Mouse (Mus musculus) testis, postnatal 14 days (tissue): ENCODE data around the gene Fam169a.
A peak's percentile ranks its signal among the peaks of the same experiment; 100 is the strongest.
"Not testable (repeated sequence)": the region's sequence is repeated elsewhere in the genome, so short reads cannot be mapped to it uniquely, and the experiment has no call there.

ENCODE experiments used
- DNase-seq: peaks from one replicate; pipeline ENCODE4 v3.0.0; 2021; ENCODE audit warnings: low spot score

The Fam169a gene

DNA sequence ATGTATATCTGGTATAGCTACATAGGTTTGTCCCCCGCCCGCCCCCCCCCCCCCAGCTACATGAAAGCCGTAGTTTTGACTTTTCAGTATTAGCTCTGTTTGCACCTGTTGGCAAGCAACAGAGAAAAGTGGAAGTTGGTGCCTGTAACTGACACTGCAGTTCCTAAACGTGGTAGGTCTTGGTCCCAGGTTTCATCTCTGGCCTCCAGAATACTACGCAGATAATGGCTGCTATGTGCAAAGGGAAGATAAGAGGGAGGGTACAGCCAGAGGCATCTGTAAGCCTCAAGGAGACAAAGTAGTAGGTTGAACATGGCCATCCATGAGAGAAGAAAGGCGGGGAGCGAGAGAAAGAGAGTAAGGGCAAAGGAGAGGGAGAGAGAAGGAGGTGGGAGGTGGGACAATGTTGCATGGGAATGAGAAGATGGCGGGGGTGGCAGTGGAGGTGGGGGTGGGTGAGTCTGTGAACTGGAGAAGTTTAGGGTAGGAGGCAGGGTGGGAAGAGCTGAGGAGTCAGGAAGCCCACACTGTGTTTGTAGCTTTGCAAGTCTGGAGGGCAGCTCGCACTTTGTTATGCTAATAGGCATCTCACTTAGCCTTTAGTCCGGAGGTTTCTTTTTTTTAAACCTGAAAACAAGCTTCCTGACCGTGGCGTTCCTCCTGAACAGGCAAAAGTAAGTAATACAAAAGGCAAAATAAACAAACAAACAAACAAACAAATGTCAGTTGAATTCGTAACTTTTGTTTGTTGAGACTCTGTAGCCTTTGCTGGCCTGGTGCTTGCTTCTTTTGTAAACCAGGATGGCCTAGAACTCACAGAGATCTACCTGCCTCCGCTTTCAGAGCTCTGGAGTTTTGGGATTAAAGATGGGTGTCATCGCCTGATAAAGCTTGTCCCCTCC is at the start of gene Fam169a:
Gene Fam169a (plus strand): TSS at position 638 of the 902 bp plus-strand sequence.
- DNase-seq, result no peak

DNA sequence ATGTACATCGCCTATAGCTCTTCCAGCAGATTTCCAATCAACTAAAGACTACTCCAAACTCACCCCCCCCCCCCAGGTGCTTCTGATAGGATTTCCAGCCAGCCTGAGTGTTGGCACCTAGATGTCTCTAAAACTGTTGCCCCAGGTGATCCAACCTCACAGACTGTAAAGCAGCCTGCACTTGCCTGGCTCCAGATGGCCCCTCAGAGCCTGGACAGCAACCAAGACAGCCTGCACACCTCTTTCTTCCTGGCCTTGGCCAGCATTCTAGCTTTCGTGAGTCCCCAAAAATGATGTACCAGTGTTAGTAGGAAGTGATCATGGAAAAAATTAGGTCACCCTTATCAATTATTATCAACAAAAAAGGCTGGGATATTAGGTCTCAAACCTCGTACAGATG is 49.4 kb upstream of the Fam169a start:
- DNase-seq, result no peak

DNA sequence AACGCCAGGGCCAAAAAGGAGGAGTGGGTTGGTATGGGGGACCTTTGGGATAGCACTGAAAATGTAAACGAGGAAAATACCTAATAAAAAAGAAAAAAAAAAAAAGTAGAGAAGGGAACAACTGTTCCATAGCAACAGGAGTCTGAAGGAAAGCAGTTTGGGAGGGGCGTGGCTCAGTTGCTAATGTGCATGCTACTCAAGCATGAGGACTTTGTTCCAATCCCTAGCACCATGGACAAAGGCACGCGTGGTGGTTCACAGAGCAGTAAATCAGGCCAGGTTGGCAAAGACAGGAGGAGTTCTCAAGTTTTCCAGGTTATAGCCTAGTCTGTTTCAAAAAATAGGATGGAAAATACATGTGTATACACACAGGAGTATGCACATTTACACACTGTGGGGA is 47.0 kb upstream of the Fam169a start:
- DNase-seq, result no peak

DNA sequence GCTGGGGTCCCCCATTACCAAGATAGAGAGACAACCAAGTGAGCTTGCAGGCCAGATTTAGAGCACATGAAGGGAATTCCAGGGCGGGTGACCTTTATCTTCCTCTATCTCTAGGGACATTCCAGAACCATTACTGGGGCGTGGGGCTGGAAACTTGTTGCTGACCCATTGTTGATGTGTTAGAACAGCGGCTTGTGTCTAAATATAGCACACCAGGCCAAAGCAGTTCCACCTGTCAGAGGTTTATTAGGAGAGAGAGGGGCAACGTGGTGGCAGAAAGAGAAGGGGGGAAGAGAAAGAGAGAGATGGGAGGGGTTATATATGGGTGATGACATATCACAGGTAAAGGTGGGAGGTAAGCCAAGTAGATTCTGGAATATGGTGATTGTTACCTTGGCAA is 45.2 kb upstream of the Fam169a start:
- DNase-seq, result no peak

DNA sequence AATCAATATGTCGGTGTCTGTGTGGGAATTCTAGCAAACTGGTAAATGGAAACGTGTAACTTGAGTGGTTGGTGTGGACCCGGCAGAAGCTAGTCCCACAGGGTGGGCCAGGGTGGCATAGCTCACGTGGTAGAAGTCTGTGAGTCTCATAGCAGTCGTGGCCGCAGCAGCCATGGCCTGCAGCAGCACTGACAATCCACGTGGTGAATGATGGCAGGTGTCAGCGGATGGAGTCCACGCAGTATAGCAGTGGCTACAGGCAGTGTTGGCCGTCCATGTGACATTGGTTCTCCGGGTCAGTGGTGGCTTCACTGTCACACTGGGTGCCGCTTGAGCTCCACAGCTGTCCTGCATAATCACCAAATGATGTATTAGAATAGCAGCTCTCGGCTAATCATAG is 37.0 kb upstream of the Fam169a start:
- no peak for DNase-seq

DNA sequence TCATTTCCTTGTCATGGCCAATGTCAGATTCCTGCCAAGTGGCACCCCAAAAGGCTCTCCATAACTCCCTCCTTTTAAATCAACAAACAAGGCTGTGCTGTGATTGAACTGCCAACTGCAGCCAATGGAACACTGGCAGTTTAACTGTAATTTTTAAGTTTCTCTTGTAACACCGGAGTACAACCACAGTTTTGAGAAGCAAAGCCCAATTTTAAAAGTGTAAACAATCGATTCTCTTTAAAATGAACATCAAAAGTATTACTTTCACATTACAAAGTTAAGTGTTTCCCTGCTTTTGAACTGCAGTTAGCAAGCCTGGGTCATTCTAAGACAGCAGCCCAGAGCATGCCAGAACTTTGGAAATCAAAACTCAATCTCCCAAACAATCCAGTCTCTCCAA is 32.8 kb upstream of the Fam169a start, which contains the start of gene 1700029F12Rik:
Gene 1700029F12Rik (minus strand): TSS at position 101 of the 400 bp plus-strand sequence.
- no peak for DNase-seq

DNA sequence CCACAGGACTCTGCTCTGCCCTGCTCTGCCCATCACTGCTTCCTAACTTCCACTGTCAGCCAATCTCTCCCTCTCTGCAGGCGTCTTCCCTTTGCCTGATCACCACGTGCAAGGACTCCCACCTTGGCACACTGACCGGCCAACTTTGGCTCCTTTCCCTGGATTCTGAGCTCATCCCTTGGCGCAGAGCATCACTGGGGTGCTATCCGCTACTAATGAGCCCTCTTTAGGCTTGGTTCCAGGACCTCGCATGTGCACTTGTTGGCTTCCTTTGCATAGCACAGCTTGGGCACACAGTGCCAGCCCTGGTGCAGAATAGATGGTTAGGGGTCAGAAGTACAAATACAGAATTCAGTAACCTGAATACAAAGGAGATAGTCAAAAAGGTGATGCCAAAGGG is 15.9 kb upstream of the Fam169a start:
- DNase-seq, result peak; percentile 71

DNA sequence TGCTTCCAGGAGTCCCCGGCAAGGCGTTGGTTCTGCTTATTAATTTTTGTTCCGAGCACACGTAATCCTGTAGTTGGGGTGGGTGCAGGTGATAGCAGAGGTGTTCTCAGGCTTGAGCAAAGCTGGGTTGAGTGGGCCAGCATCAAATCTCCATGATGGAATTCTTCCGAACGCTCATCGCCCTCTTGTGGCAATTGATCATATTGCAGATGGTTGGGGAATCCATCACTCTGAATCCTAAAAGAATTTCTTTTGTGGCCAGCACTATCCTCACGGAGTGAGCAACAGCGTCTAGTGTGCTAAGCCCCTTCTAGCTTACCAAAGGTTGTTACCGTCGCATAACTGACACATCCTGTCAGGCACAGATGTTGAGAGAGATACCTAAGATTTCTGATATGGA is 14.4 kb upstream of the Fam169a start:
- peak; percentile 56 for DNase-seq

DNA sequence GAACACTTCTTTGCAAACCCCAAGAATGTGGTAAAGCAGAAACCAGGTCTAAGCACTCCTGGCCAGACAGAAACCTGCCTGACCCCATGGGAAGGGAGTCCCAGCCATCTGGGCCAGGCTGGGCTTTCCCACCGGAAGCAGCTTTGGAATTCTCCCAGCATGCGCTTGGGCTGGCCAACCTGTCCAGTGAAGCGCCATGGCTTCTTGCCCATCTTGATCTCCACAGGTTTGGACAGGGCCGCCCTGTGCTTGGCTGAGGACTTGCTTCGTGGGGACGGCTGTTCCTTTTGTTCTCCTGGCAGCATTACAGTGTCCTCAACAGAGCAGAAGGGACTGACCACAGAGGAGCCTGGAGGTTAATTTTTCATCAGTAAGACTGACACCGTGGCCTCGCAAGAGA is 13.2 kb upstream of the Fam169a start:
- DNase-seq, result peak; percentile 79

DNA sequence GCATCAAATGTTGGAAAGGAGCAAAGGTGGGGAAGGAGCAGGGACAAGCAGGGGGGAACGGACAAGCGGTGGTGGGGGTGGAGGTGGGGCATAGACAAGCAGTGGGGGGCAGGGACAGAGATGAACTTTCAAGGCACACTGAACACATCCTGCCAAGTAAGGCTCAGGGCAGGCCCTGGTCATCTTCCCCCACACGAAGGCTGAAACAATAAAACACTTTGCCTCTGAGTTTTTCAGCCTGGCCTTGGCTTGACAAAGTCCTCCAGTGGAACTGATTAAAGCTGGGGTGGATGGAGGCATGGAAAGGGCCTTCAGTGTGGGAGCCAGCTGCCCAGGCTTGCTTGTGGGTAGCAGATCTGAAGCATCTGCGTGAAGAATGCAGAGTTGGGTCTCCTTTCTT is 9.3 kb upstream of the Fam169a start:
- DNase-seq, result peak; percentile 78

DNA sequence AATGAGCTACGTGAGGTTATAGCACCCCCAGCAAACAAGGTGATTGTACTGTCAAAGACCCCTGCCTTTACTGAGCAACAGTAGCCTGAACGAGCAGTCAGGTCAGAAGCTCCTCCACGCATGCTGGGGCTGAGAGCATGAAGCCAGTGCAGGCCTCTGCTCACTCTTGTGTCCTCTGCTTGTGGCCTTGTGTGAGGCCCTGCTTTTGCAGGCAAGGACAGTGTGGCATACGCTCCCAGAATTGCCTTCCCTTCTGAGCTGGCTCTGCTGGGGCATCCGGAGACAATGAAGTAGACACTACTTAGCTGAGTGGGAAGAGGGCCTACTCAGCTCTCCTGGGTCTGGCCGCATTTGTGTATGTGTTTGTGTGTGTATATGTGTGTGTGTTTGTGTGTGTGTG is 7.3 kb upstream of the Fam169a start:
- no peak for DNase-seq

DNA sequence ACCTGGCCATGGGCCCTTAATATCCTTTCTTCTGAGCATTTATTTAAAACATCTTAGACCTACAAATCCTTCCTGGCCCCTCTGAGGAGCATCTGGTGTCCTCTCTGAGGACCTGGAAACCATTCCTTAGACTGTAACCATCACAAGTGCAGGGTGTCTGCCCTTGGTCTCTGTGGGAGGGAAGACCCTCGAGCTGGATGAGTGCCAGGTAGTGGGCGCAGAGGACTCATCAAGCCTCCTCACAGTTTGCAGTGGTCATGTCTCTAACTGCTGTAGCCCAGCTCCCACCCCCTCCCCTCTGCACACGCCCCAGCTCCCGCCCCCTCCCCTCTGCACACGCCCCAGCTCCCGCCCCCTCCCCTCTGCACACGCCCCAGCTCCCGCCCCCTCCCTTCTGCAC is 6.8 kb upstream of the Fam169a start:
- no peak for DNase-seq

DNA sequence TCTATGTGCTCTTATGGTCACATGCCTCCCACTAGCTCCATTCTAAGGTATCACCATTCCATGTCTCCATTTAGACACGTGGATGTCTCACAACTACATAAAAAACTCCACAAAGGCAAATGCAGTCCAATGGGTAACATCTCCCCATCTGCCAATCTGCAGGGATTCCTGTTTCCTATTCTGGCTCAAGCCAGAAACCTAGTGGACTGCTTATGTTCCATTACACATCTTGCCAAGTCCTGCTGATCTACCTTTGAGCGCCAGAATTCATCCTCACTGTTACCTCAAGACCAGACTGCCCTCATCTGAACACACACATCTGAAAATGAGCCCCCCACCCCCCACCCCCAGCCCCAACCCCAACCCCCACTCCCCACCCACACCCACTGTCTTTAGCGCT is 4.9 kb upstream of the Fam169a start:
- DNase-seq, result no peak

DNA sequence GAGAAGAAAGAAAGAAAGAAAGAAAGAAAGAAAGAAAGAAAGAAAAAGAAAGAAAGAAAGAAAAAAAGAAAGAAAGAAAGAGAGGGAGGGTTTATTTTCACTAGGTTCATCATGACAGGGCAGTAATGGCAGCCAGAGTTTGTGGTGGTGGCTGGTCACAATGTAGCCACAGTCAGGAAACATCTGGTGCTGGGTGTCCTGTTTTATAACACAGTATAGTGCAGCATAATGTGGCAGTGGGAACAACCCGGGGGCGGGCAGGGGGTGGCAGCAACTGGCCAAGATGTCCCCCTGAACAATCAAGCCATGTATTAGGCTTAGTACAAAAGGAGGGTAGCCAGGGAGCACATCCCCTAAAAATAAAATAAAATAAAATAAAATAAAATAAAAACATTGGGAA is 3.7 kb upstream of the Fam169a start:
- no peak for DNase-seq

DNA sequence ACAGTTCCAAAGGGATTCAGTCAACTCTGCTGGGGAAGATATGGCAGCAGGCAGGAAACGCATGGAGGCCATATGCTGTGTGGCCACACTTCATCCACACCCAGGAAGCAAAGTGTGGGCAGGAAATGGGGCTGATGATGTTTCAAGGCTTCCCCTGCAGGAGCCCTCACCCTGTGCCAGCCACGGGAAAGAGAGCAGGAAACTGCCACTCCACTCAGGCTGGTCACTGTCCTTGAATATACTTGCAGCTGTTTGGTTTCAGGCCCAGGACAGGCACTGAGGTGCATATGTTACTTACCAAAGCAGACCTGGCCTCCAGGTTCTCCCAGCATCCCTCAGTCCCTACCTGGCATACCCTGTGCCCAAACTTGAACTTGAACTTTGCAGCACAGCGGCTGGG is 2.7 kb upstream of the Fam169a start:
- no peak for DNase-seq

DNA sequence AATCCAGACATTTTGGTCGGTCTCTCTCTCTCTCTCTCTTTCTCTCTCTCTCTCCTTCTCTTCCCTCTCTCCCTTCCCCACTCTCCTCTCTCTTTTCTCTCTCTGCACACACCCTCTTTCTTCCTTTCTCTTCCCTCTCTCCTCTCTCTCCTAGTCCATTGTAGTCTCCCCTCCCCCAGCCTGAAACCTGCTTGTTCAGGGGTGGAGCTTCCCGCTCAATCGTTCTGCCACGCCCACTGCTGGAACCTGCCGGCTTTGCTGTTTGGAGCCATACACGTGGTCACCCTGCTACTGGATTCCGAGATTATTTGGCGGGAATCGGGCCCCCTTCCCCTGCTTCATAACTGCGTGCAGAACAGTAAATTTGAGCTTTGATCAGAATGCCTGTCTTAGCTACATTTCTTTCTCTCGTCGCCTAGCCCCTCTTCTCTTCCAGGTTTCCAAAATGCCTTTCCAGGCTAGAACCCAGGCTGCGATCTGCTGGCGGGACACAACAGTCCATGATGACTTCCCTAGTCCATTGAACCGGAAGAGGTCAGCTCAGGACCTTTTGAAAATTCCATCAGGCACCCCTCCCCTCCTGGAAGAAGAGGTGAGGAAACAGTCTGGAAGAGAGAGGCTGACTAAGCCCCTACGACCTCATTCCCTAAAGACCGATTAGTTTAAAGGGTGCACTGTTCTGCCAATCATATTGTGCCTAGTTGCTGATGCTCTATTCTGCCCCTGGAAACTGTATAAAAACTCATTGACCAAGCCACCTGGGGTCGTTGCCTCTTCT is 2.1 kb upstream of the Fam169a start:
- DNase-seq, result not testable (repeated sequence)

DNA sequence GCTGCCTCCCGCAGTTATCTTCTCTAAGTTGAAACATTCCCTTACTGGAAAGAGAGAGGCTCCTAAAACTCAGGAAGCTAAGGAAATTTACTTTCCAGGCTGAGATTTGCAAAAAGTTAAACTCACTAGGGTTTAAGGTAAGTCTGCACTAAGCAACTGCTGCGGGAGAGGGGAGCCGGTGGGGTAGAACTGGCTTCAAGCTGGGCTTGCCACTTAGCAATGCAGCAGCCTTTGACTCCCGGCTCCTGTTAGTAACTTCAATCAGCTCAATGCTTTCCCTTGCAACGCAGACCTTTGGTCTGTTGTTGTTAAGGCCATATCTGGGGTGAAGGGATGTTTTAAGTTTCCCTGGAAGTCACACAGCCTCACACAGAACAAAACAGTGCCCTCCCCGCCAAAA is 605 bp downstream of the Fam169a start:
- no peak for DNase-seq

DNA sequence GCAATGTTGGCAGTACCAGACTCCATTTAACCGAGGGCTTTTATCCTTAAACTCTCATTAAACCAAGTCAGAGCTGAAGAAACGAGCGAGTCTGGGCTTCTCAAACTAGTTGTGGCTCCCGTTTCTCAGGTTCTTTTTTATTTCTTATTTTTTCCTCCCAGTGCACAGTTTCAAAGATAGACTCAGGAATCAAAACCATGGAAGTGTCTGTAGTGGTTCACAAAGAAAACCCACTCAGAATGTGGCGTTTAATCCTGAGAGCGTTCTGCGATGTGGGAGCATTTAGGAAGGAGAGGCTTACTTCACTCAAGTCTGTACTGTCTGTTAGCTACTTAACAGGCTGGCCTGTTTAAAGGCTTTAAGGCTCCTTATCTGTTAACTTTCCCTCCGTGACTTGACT is 1.1 kb downstream of the Fam169a start:
- DNase-seq, result no peak

DNA sequence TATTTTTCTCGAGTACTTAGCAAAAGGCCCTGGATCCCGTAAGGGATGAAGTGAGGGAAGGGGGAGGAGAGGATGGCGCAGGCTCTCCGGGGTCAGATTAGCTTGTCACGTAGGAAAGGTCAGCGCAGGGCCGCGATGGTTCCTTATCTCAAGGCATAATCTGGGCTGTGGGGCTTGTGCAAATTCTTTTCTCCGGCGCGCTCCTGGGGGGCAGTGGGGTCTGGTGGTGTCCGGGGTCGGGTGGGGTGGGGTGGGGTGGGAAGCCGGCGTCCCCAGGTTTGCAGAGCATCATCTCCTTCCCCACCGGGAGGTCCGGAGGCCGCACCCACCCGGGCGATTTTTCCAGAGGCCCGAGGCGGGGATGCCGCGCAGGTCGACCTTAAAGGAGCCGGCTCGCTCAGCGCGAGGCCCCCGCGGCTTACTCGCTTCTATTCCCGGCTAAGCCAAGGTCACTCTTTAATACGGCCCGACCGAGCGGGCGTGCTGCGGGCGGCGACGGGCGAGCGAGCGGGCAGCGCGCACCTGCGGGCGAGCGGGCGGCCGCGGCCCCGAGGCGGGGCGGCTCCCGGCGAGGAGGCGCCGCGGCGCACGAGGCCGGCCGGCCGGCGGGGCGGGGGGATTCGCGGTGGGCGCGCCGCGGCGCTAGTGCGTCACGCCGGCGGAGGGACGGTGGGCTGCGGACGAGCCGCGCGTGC is 4.0 kb downstream of the Fam169a start:
- DNase-seq, result peak; percentile 80

DNA sequence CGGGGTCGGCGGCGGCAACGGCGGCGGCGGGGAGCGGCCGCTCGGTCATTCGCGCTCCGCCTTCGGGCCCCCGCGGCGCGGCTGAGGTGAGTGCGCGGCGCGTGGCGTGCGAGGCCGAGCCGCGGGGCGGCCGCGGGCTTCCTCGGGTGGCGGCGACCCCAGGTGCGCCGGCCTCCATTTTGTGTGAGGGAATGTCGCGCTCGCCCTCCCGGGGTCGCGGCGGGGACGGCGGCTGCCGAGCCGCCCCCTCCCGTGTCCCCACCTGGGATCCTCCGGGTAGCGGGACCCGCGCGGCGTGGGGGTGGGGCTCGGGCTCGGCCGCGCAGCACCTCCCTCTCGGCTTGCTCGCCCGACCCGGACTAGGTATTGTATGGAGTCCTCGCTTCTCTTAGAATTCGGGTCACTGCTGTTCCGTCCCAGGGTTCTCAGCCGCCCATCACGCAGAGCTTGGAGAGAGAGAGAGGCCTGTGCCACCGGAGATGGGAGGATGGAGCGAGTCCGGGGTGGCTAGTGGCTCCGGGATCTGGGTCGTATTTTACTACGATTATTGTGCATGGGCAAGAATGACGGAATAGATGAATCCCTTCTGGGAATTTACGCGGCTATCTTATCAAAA is 4.6 kb downstream of the Fam169a start:
- peak; percentile 73 for DNase-seq

DNA sequence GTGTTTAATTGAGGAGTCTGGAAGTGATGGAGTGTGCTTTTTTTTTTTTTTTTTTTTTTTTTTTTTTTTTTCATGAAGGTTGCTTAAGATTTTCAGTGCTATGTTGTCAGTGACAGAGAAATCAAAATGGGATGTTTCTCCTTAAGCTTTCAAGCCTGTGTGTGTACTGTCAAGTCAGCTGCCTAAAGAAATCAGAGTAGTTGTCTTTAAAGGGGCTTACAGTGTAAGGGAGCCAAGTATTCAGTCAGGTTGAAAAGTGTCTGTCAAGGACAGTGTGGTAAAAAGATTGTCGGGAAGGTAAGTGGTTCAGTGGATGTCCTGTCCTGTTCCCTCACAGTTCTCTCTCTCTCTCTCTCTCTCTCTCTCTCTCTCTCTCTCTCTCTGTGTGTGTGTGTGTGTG is 6.4 kb downstream of the Fam169a start:
- DNase-seq, result no peak

DNA sequence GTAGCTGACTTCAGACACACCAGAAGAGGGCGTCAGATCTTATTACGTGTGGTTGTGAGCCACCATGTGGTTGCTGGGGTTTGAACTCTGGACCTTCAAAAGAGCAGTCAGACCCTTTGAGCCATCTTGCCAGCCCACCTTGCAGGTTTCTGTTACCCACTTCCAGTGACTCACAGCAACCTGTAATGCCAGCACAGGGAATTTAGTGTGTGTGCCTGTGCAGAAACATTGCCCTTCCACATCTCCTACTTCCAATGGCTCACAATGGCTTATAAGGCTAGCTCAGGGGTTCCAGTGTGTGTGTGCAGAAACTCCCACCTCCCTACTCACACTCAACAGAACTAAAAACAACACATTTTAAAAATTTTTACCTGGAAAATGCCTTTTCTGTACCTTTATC is 10.5 kb downstream of the Fam169a start:
- no peak for DNase-seq
